Mouse (Mus musculus): ENCODE results near the gene Galnt18.

The Galnt18 gene

GRCm38 (mm10) chr7:111771251-111771801, 8.5 kb downstream of the Galnt18 start:
- DNase-seq (ENCODE audit: low spot score), result no peak

- DNase-seq (ENCODE audit: low spot score), result no peak
These were observed 9.2 kb downstream of the Galnt18 start for GRCm38 (mm10) chr7:111770585-111770984.

- no peak for DNase-seq (ENCODE audit: low spot score)
These were observed 13.5 kb downstream of the Galnt18 start for GRCm38 (mm10) chr7:111766145-111766767.

GRCm38 (mm10) chr7:111762754-111763153, 17.0 kb downstream of the Galnt18 start:
- no peak for DNase-seq (ENCODE audit: low spot score)

GRCm38 (mm10) chr7:111748571-111749071, 31.2 kb downstream of the Galnt18 start:
- no peak for DNase-seq (ENCODE audit: low spot score)

GRCm38 (mm10) chr7:111744770-111745169, 35.0 kb downstream of the Galnt18 start:
- no peak for DNase-seq (ENCODE audit: low spot score)

GRCm38 (mm10) chr7:111741595-111741994, 38.2 kb downstream of the Galnt18 start:
- no peak for DNase-seq (ENCODE audit: low spot score)

- no peak for DNase-seq (ENCODE audit: low spot score)
These were observed 39.7 kb downstream of the Galnt18 start for GRCm38 (mm10) chr7:111740091-111740490.

- no peak for DNase-seq (ENCODE audit: low spot score)
These were observed 40.4 kb downstream of the Galnt18 start for GRCm38 (mm10) chr7:111739371-111739765.

- DNase-seq (ENCODE audit: low spot score), result no peak
These were observed 41.1 kb downstream of the Galnt18 start for GRCm38 (mm10) chr7:111738456-111739370.

- no peak for DNase-seq (ENCODE audit: low spot score)
These were observed 42.4 kb downstream of the Galnt18 start for GRCm38 (mm10) chr7:111737426-111737825.

- DNase-seq (ENCODE audit: low spot score), result no peak
These were observed 43.4 kb downstream of the Galnt18 start for GRCm38 (mm10) chr7:111736365-111736764.

GRCm38 (mm10) chr7:111730346-111731269, 49.2 kb downstream of the Galnt18 start:
- DNase-seq (ENCODE audit: low spot score), result no peak

GRCm38 (mm10) chr7:111726928-111727327, 52.8 kb downstream of the Galnt18 start:
- no peak for DNase-seq (ENCODE audit: low spot score)

GRCm38 (mm10) chr7:111724730-111725129, 55.0 kb downstream of the Galnt18 start:
- no peak for DNase-seq (ENCODE audit: low spot score)

- DNase-seq (ENCODE audit: low spot score), result no peak
These were observed 55.8 kb downstream of the Galnt18 start for GRCm38 (mm10) chr7:111724004-111724403.

GRCm38 (mm10) chr7:111721308-111721698, 58.5 kb downstream of the Galnt18 start:
- DNase-seq (ENCODE audit: low spot score), result no peak

- DNase-seq (ENCODE audit: low spot score), result no peak
These were observed 59.1 kb downstream of the Galnt18 start for GRCm38 (mm10) chr7:111720511-111721307.

GRCm38 (mm10) chr7:111718900-111719299, 60.9 kb downstream of the Galnt18 start:
- DNase-seq (ENCODE audit: low spot score), result no peak

GRCm38 (mm10) chr7:111714639-111715360, 65.0 kb downstream of the Galnt18 start:
- DNase-seq (ENCODE audit: low spot score), result no peak

Data from urinary bladder, postnatal 10 days (tissue).